Mouse (Mus musculus) hindbrain, embryonic 11.5 days (tissue): Measurements from ENCODE around the gene Fam222b. TPM values are rescaled to one million over a fixed set of nuclear protein-coding genes. Genes with fewer than 3 reads are reported as not detected.

Experiments used
- ATAC-seq: fragments of 200-750 bp; cut with Nextera tagmentation; 2 replicates; pipeline ENCODE4 v1.8.0; 2017; ENCODE audit warnings: mild to moderate bottlenecking, moderate TSS enrichment, moderate library complexity; ENCODE audit not compliant: low FRiP score
- DNase-seq: peaks from one replicate; pipeline ENCODE4 v3.0.0-alpha.2; 2015; ENCODE audit warnings: low spot score
- H3K27ac ChIP-seq: fragments of 300-500 bp; sonication (generic); 2 replicates; pipeline ENCODE4 v1.5.1; 2014; ENCODE audit warnings: mild to moderate bottlenecking, low read depth, low read length
- H3K27me3 ChIP-seq: fragments of 300-500 bp; sonication (generic); 2 replicates; pipeline ENCODE4 v1.6.1; 2014; ENCODE audit warnings: mild to moderate bottlenecking, low read length, moderate library complexity, mixed read lengths; ENCODE audit not compliant: control insufficient read depth, insufficient read depth
- H3K36me3 ChIP-seq: fragments of 300-500 bp; sonication (generic); 2 replicates; pipeline ENCODE4 v1.6.1; 2014; ENCODE audit warnings: mild to moderate bottlenecking, low read length, moderate library complexity, mixed read lengths; ENCODE audit not compliant: control insufficient read depth, insufficient read depth
- H3K4me1 ChIP-seq: fragments of 300-500 bp; sonication (generic); replicated peaks from 2 replicates; pipeline ENCODE4 v1.6.1; 2014; ENCODE audit warnings: low read length, mixed read lengths; ENCODE audit not compliant: control insufficient read depth, insufficient read depth
- H3K4me2 ChIP-seq: fragments of 300-500 bp; sonication (generic); replicated peaks from 2 replicates; pipeline ENCODE4 v1.6.1; 2014; ENCODE audit warnings: mild to moderate bottlenecking, low read depth, low read length
- H3K4me3 ChIP-seq: fragments of 300-500 bp; sonication (generic); 2 replicates; pipeline ENCODE4 v1.5.1; 2014; ENCODE audit warnings: low read depth, low read length
- H3K9ac ChIP-seq: fragments of 300-500 bp; sonication (generic); 2 replicates; pipeline ENCODE4 v1.6.1; 2014; ENCODE audit warnings: low read depth, low read length
- H3K9me3 ChIP-seq: fragments of 300-500 bp; sonication (generic); 2 replicates; pipeline ENCODE4 v1.6.1; 2016; ENCODE audit warnings: low read length; ENCODE audit not compliant: control insufficient read depth
- WGBS: fragments of 180-500 bp; shearing (Covaris S2); extraction: QIAGEN DNeasy Blood & Tissue Kit; methylation state at CpG from one replicate; pipeline ENCODE4 v1.1.7; 2014; 5-methylcytosine and 5-hydroxymethylcytosine counted together
- polyA plus RNA-seq: library from polyadenylated mRNA; unstranded; fragments of >200 nt; fragmentation: Nextera tagmentation; extraction: Ambion mirVana; gene quantifications from 2 replicates; pipeline ENCODE4 v1.2.1, GENCODE M21; 2014

Gene Fam222b
- polyA plus RNA-seq, 1 experiment from 2014 or later: 24.4 TPM

DNA sequence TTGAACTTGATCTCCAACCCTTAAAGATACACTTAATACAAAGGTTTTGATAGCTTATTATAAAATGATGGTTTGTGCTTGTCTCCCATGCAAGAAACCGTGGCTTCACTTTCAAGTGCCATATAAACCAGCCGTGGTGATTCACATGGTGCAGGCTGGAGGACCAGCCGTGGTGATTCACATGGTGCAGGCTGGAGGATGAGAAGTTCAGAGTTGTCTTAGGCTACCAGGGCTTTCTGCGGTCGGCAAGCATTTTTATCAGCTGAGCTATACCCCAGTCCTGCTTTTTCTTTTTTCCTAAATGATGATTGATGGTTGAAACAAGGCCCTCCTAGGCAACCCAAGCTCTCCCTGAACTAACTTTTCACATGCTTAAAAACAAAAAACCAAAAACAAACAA, 7.7 kb downstream of the Fam222b start:
- ATAC-seq (no peak), DNase-seq (no peak)
- Histone ChIP-seq H3K36me3 (no peaks in the 10 kb centered on the region), H3K27me3 (no peaks in the 10 kb centered on the region), H3K27ac (no peak overlapping the region), H3K4me3 (no peak overlapping the region), H3K9me3 (no peaks in the 10 kb centered on the region), H3K9ac (no peak overlapping the region), H3K4me2 (no peak overlapping the region), H3K4me1 (no peaks in the 10 kb centered on the region)
- 92% methylated on average over 5 of the region's 5 CpGs for WGBS

DNA sequence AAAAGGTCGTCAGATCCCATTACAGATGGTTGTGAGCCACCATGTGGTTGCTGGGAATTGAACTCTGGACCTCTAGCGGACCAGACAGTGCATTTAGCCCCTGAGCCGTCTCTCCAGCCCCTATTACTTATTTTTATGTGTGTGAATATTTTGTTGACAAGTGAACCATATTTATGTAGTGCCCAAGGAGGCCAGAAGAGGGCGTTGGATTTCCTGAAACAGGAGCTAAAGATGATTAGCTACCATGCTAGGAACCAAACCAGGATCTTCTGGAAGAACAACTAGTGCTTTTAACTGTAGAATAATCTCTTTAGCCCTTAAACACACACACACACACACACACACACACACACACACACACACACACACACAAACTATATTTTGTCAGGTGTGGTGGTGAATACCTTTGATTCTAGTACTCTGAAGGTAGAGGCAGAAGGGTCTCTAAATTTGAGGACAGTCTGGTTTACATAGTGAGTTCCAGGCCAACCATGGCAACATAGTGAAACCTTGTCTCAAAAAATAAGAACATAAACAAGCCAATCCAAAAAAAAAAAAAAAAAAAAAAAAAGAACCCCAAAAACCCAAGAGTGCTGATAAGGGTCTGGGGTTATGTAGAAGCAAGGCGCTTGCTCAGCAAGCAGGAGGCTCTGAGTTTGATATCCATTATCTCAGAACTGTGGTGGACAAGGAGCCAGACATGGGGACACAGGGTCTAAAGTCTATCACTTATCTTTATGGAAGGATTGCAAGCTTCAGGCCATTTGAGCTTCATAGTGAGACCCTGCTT, 8.7 kb downstream of the Fam222b start:
- ATAC-seq (no peak), DNase-seq (peak; percentile 26)
- Histone ChIP-seq H3K27ac (no peak overlapping the region), H3K9me3 (no peaks in the 10 kb centered on the region), H3K9ac (no peak overlapping the region), H3K36me3 (no peaks in the 10 kb centered on the region), H3K27me3 (no peaks in the 10 kb centered on the region), H3K4me1 (no peaks in the 10 kb centered on the region), H3K4me2 (no peak overlapping the region), H3K4me3 (no peak overlapping the region)
- 72% methylated on average over 5 of the region's 5 CpGs for WGBS

DNA sequence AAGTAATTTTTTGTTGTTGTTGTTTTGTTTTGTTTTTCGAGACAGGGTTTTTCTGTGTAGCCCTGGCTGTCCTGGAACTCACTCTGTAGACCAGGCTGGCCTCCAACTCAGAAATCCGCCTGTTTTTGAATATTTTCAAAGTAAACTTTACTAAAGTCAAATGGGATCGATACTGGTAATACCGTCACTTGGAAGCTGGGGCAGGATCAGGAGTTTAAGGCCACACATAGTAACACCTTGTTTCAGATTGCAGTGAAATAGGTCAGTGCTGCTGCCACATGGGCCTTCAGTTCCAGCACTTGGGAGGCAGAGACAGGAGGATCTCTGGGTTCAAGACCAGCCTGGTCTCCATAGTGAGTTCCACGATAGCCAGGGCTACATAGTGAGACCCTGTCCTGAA, 10.0 kb downstream of the Fam222b start:
- WGBS: 96% methylated on average over 5 of the region's 5 CpGs
- H3K4me1 ChIP-seq: no peaks in the 10 kb centered on the region
- H3K9ac ChIP-seq: no peak overlapping the region
- H3K4me2 ChIP-seq: no peak overlapping the region
- no peaks in the 10 kb centered on the region for H3K27me3 ChIP-seq
- DNase-seq: no peak
- H3K36me3 ChIP-seq: no peaks in the 10 kb centered on the region
- ATAC-seq: no peak
- H3K27ac ChIP-seq: no peak overlapping the region
- no peak overlapping the region for H3K4me3 ChIP-seq
- no peaks in the 10 kb centered on the region for H3K9me3 ChIP-seq

DNA sequence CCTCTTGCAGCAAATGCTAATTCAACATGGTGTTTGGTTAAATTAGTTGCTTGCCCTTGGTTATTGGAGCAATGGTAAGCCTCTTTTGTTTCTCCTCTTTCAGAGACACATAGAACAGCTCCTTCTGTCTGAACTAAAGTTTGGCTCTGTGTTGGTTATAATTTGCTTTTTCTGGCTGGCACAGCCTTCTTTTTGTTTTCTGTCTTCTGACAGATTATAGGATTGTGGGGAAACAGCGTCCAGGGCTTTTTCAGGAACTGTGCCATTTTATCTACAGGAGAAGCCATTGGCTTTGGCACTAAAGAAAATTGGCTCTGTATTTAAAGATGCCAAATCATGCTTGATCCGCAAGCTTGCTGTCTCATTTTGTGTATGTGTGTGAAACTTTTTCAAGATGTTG, 19.2 kb downstream of the Fam222b start:
- Histone ChIP-seq H3K4me1 (no peaks in the 10 kb centered on the region), H3K4me2 (no peak overlapping the region), H3K9me3 (no peaks in the 10 kb centered on the region), H3K27ac (no peak overlapping the region), H3K27me3 (no peaks in the 10 kb centered on the region), H3K36me3 (no peaks in the 10 kb centered on the region), H3K9ac (no peak overlapping the region), H3K4me3 (no peak overlapping the region)
- 87% methylated on average over 2 of the region's 2 CpGs for WGBS
- ATAC-seq: no peak
- no peak for DNase-seq

DNA sequence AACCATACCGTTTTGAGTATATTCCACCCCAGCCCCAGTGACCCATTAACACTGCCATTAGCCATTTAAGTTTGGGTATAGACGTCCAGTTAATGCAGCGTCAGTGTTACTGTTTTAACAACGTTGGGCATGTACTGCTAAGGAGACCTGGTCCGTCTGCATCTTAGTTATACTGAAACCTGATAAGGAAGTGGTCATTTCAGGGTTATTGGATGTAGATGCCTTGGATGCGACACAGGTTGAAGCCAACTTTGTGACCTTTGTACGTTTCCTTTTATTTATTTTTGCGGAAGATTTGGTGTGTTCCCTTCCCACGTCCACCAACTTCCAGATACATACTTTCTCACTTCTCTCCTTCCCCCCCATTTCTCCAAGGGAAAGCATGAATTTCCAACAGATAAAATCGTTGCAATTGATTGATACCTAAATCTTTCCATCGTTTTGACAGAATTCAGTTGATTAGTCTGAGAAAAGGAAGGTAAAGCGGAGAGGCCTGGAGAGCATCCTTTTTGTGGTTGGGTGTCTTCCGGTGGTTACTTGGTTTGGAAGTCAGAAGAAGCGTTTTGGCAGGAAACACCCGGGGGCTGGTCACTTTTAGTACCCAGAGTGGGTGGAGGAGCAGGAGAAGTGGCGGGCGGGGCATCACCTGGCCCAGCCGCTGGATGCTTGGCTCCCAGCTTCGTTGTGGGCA, 20.4 kb downstream of the Fam222b start:
- Histone ChIP-seq H3K9me3 (no peaks in the 10 kb centered on the region), H3K9ac (peak overlapping the region; percentile 78), H3K4me3 (peak overlapping the region; percentile 61), H3K27ac (peak overlapping the region; percentile 87), H3K36me3 (no peaks in the 10 kb centered on the region), H3K4me1 (no peaks in the 10 kb centered on the region), H3K27me3 (no peaks in the 10 kb centered on the region), H3K4me2 (peak overlapping the region; percentile 56)
- ATAC-seq: no peak; the same call in 1 of the 2 replicates
- WGBS: 11% methylated on average over 19 of the region's 19 CpGs
- DNase-seq: peak; percentile 49

DNA sequence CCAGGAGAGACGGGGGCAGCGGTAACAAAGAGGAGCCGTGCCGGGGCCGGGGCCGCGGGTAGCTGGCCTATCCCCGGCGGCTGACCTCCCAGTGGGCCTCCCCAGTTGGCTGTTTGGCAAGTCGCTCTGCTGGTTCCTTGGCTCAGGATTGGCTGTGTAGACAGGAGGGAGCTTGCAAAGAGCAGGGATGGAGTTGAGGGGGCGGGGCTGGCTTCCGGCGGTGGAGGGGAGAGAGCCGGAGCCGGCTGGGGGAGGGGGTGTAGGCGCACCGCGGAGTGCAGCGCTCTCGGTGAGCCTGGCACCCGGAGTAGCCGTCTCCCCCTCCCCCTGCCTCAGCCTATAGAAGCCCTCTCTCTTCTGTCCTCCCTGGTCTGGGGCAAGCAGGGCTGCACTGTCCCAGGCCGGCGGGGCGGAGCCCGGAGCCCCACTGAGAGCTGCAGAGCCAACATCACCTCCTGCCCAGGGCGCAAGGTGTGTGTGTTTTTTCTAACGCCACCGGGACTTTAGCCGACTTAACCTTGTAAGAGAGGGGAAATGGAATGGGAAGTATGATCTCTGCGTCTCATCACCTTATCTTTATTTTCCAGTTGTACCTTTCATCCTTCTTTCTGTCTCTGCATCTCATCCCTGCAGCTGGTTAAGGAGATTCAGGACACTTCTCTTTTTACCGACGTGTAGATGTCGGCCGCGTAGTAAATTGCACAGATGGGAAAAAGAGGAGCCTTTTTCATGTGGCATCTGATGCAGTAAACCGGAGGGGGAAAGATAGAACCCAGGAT, 21.1 kb downstream of the Fam222b start:
- peak overlapping the region; percentile 87 for H3K27ac ChIP-seq
- H3K9ac ChIP-seq: peak overlapping the region; percentile 78
- DNase-seq: peak; percentile 95
- no peaks in the 10 kb centered on the region for H3K4me1 ChIP-seq
- ATAC-seq: peak; percentile 100
- under 1% methylated on average over 37 of the region's 37 CpGs for WGBS
- peak overlapping the region; percentile 56 for H3K4me2 ChIP-seq
- H3K4me3 ChIP-seq: peak overlapping the region; percentile 61
- no peaks in the 10 kb centered on the region for H3K36me3 ChIP-seq
- no peaks in the 10 kb centered on the region for H3K27me3 ChIP-seq
- no peaks in the 10 kb centered on the region for H3K9me3 ChIP-seq

DNA sequence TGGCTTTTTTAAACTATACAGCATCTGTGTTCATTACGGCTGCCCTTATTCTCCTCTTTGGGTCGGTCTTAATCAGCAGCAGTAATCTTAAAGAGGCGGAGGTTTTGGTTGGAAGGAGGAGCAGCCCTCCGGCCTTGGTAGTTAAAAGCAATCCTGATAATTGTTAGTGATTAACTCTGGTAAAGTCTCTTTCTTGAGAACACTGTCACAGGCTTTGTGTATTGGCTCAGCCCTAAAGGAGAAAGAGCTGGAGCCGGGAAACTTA, 21.6 kb downstream of the Fam222b start:
- WGBS: 15% methylated on average over 5 of the region's 5 CpGs
- Histone ChIP-seq H3K4me2 (peak overlapping the region; percentile 56), H3K4me3 (peak overlapping the region; percentile 61), H3K9ac (peak overlapping the region; percentile 57), H3K36me3 (no peaks in the 10 kb centered on the region), H3K4me1 (no peaks in the 10 kb centered on the region), H3K27me3 (no peaks in the 10 kb centered on the region), H3K9me3 (no peaks in the 10 kb centered on the region), H3K27ac (peak overlapping the region; percentile 77)
- DNase-seq (peak; percentile 30), ATAC-seq (no peak)

DNA sequence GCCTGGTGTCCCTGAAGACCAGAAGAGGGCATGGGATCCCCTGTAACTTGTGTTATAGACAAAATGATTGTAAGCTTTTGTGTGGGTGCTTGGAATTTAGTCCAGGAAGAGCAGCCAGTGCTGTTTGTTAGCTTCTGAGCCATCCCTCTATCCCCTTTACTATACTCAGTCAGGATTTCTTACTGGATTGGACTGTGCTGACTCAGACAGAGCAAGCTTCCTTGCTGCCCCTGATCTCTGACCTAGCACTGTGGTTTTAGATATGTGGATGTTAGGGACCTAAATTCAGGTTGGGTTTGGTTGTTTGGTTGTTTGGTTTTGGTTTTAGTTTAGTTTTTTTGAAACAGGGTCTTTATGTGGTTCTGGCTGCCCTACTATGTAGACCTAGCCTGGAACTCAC, 24.0 kb downstream of the Fam222b start:
- no peaks in the 10 kb centered on the region for H3K9me3 ChIP-seq
- ATAC-seq (no peak), DNase-seq (no peak)
- no peak overlapping the region for H3K27ac ChIP-seq
- H3K36me3 ChIP-seq: no peaks in the 10 kb centered on the region
- no peak overlapping the region for H3K9ac ChIP-seq
- H3K4me1 ChIP-seq: no peaks in the 10 kb centered on the region
- no peak overlapping the region for H3K4me3 ChIP-seq
- no peak overlapping the region for H3K4me2 ChIP-seq
- no peaks in the 10 kb centered on the region for H3K27me3 ChIP-seq
